Mouse (Mus musculus) layer of hippocampus, postnatal 14 days (tissue): ENCODE measurements around the gene Vmn1r43. TPM values are rescaled to one million over a fixed set of nuclear protein-coding genes. Genes with fewer than 3 reads are reported as not detected.
"Not testable (repeated sequence)": the region's sequence is repeated elsewhere in the genome, so short reads cannot be mapped to it uniquely, and the experiment has no call there.

ENCODE experiments used
- DNase-seq, 2 experiments: peaks; one replicate each; pipeline ENCODE4 v3.0.0; 2021 to 2022; ENCODE audit warnings: low spot score in 2 of 2, mixed read lengths in 1 of 2
- long read RNA-seq, 2 experiments: library from polyadenylated mRNA; stranded (forward); transcript quantifications; one replicate each; pipeline ENCODE4 v2.0.0; 2021
- total RNA-seq, 2 experiments: library from RNA; stranded (reverse); gene quantifications; 2 replicates each; pipeline ENCODE4 v1.2.3; 2021

The Vmn1r43 gene
- not detected for total RNA-seq
- long read RNA-seq, experiment 1: 0 reads
- long read RNA-seq, experiment 2: 0 reads

DNA sequence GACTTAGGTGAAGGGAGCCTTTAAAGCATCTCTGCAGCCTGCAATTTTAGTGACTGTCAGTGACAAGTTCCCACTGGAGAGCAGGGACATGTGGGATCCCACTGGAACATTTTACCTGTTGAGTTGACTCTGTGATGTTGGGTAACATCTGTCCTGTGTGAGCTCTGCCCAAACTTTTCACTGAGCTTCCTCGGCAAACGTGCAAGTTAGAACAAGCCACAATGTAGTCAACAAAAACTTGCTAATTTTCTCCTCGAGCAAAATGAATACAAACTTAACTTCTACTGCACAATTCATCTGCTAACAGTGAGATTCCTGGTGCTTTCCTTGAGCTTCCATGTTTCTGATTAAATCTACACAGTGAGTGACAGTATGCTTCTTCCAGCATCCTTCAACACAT lies at the start of gene Vmn1r43, which contains the start of gene Vmn1r42:
TSS of gene Vmn1r43 (minus strand) at position 101 of the 400 bp plus-strand sequence.
TSS of gene Vmn1r42 (minus strand) at position 101 of the 400 bp plus-strand sequence.
- not testable (repeated sequence) for DNase-seq

DNA sequence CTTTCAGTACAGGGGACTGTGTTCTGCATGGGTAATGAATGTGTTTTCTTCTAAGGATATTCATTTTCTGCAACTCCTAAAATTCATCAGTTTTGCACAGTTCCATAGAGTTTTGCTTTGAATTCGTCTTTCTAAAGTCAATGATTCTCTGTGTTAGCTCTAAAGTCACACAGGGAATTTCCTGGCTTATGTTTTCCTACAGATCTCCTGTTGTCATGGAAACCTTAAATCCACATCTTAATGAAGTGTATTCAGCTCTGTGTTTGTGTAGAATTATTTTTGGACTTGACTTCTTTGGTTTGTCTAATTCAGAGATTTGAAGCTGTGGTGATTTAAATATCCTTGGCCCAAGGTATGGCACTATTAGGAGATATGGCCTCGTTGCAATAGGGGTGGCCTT lies 7.6 kb upstream of the Vmn1r43 start:
- no peak for DNase-seq

DNA sequence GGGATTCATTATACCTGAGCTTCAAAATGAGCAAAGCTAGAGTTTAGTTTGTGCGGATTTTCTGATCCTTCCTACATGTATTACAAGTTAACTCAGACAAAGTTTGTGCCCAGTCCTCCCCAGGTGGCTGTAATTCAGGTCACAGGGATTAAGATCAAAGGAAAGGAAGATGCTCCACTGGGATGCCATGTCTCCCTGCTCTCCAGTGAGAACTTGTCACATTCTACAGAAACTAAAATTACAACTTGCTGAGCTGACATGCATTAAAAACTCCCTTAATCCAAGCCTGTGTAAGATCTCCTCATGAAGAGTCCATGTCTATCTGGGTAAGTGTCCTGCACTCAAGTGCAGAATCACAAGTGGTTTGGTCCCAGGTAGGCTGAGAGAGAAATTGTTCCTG lies 7.1 kb upstream of the Vmn1r43 start, which contains the start of gene Vmn1r44:
TSS of gene Vmn1r44 (plus strand) at position 301 of the 400 bp plus-strand sequence.
- no peak for DNase-seq

DNA sequence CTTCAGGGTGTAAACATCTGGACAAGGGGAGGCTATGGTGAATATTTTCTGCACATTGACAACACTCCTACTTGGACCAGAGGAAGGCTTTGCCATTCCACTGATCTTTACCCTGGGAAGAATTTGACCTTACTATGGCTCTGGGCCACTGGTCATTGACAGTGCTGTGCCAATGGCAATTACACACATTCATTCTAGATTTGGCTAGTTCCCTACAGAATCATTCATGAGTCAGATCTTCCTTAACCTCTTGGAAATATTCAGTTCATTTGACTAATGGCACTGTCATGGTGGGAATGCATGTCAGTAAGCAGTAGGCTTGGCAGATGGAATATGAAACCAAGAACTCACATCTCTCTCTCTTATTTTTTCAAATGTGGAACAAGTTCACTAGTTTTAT lies 4.7 kb upstream of the Vmn1r43 start:
- DNase-seq: no peak

DNA sequence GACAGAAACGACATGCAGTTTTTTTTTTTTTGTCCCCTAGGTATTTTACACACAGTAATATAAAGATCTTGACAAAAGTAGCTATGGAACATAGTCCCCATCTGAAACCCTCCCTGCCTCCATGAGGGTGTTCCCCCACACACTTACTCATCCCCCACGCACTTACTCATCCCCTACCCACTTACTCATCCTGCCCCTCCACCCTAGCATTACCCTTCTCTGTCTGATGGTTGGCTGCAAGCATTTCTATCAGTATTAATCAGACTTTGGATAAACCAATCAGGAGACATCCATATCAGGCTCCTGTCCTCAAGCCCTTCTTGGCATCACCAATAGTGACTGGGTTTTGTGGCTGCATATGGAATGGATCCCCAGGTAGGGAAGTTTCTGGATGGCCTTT lies 750 bp upstream of the Vmn1r43 start:
- no peak for DNase-seq

DNA sequence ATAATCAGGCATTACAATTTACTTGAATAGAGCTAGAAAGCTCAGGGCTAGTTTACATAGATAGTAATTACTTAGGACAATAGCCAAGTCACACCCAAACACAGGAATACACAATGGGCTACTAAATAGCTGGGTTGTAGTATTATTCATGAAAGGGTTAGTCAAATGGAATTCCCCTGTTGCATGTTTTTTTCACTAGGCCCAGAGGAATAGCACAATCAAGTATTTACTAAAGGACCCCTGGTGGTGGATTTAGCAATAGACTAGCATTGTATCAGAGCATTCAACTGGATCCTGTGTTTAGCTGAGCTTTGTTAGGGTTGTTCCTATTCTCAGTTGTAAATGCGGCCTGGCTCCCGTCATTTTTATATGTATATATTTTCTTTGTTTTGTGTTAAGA lies 8.2 kb downstream of the Vmn1r43 start:
- no peak for DNase-seq

DNA sequence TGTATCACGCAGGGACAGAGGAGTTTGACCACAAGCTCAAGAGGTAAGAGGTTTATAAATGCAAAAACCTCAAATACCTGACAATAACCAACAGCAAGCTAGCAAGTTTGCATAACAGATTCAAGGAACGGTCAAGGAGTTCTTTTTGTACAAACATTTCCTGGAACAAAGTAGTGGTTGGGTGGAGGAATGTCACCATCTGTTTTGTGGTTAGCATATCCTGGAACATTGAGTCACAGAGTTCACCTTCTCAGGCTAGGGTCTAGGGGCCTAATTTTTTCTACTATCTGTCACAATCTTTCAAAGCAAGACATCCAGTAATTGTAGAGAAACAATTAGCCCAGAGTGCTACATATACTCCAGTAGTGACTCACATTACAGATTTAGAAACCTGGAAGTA lies 8.9 kb downstream of the Vmn1r43 start:
- DNase-seq: no peak

DNA sequence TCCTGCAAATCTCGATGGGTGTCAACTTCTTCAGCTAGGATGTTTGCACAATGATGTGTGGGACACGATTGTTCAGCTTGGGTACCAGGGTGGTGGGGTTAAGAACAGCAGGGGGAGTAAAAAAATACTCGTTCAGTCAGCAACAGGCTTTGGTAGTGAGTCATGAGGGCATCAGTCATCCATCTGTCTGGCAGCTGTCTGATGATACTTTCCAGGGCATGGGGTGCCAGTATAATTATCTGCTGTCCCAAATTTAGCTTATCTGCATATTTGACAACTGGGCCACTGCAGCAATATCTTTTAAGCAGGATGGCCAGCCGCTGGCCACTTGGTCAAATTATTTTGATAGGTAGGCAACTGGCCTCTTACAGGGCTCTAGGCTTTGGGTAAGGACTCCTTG lies 12.4 kb downstream of the Vmn1r43 start:
- no peak for DNase-seq

DNA sequence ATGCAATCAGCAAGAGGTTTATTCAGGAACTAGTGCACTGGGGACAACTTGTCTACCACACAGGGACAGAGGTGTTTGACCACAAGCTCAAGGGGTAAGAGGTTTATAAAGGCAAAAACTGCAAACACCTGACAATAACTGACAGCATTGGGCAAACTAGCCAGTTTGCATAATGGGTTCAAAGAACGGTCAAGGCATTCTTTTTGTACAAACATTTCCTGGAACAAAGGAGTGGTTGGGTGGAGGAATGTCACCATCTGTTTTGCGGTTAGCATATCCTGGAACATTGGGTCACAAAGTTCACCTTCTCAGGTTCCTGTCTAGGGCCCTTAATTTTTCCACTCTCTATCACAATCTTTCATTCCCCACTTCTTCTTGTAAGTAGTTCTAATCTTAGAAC lies 16.4 kb downstream of the Vmn1r43 start:
- no peak for DNase-seq

DNA sequence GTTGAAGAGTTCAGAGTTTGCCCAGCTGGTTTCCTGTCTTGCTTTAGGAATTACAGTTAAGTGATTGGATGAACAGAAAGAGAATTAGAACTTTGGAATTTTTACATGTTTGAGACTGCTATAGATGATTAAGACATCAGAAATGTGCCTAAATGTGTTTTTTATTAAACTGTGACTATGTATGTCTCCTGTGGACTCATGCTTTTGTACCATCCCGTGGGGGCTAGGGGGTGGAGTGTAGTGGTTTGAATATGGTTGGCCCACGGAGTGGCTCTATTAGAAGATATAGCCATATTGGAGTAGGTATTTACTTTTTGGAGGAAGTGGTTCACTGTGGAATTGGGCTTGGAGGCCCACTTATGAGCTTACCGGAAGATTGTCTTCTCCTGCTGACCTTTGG lies 18.7 kb downstream of the Vmn1r43 start:
- DNase-seq: no peak

Other genes with a start within 250 kb of the Vmn1r43 start
- 1 to 10 TPM; 4.8 to 5.2 TPM for gene Txnrd3, start 232.4 kb downstream of the Vmn1r43 start, total RNA-seq
- gene Vmn1r40, start 168.9 kb downstream of the Vmn1r43 start, total RNA-seq: not detected
- not detected for gene Vmn1r41, start 135.6 kb downstream of the Vmn1r43 start, total RNA-seq
- gene Vmn1r42, start within 50 bp of the Vmn1r43 start, total RNA-seq: not detected
- gene Vmn1r44, start 7.2 kb upstream of the Vmn1r43 start, total RNA-seq: not detected
- not detected for gene Vmn1r45, start 64.2 kb upstream of the Vmn1r43 start, total RNA-seq
- gene Vmn1r46, start 92.9 kb upstream of the Vmn1r43 start, total RNA-seq: not detected
- not detected for gene Vmn1r47, start 139.7 kb upstream of the Vmn1r43 start, total RNA-seq
- gene Vmn1r48, start 160.4 kb upstream of the Vmn1r43 start, total RNA-seq: not detected
- gene Vmn1r49, start 202.1 kb upstream of the Vmn1r43 start, total RNA-seq: not detected
- gene Vmn1r50, start 225.0 kb upstream of the Vmn1r43 start, total RNA-seq: not detected
- gene Vmn1r51, start 246.2 kb upstream of the Vmn1r43 start, total RNA-seq: not detected